Comparison of ENCODE assay signal across 8 mouse cellular contexts in genomic region chr1:155293446-155293845, GRCm38 (mm10). TPM values are rescaled to one million over a fixed set of nuclear protein-coding genes. Genes with fewer than 3 reads are reported as not detected.
A peak's percentile ranks its signal among the peaks of the same experiment; 100 is the strongest.
DNase-seq lines count a peak whose midpoint lies in the region; ATAC-seq lines count a peak whose summit lies in the region.

No protein-coding gene starts in this region.

- DNase-seq in cerebellum, adult 11-12 months: no peak
- DNase-seq in urinary bladder, postnatal 25 days (ENCODE audit: low spot score): peak; percentile 38
- no peak for DNase-seq in urinary bladder, postnatal 10 days (ENCODE audit: low spot score)
- DNase-seq in hindlimb bud, embryonic 11.5 days (ENCODE audit: extremely low spot score, low read depth, low spot score): peak; percentile 83
- peak; percentile 81 for DNase-seq in lung, postnatal 10 days
- DNase-seq in skeletal muscle tissue, adult 2 months (ENCODE audit: low read depth, low spot score): peak; percentile 48

- peak; percentile 78 for ATAC-seq in cerebellum, adult (ENCODE audit: insufficient number of reproducible peaks, low FRiP score, low TSS enrichment)
- peak; percentile 82 for ATAC-seq in erythroblast, adult 5-6 weeks (replicated peaks; ENCODE audit: low FRiP score, poor library complexity, severe bottlenecking)

RNA-seq across cellular contexts. Expression of gene BC034090, which starts 49.2 kb away (rescaled TPM):
- total RNA-seq in erythroblast, adult 5-6 weeks (2015; ENCODE audit: low replicate concordance): not detected in 2 replicates
- not detected in 2 replicates for total RNA-seq in erythroblast, adult 5-6 weeks (2017; ENCODE audit: low replicate concordance)

Comparison
In these comparisons a context has a peak if more than half of its experiments do, and no peak if none do; other contexts are left out.
1. DNase-seq: peak in urinary bladder, postnatal 25 days (single experiment), hindlimb bud, embryonic 11.5 days (single experiment), lung, postnatal 10 days (single experiment) and skeletal muscle tissue, adult 2 months (single experiment); none in cerebellum, adult 11-12 months (single experiment) and urinary bladder, postnatal 10 days (single experiment).